Mouse (Mus musculus) G1E-ER4 (cell line): ENCODE results near the gene Per1. TPM values are rescaled to one million over a fixed set of nuclear protein-coding genes. Genes with fewer than 3 reads are reported as not detected.

Source experiments
- GATA1 ChIP-seq: IDR thresholded peaks from one replicate; pipeline ENCODE4 v1.8.0; 2012; ENCODE audit warnings: low read length, inconsistent platforms
- polyA plus RNA-seq: library from polyadenylated mRNA; stranded (reverse); fragments of >175 nt; gene quantifications from 2 replicates; pipeline ENCODE4 v1.2.3, GENCODE M21; 2012

The Per1 gene
- polyA plus RNA-seq, 1 experiment, result 25.0 TPM

GRCm38 (mm10) chr11:69110319-69111046 is 15.5 kb downstream of the Per1 start:
- no peak for TF ChIP-seq GATA1

- no peak for TF ChIP-seq GATA1
Measured at GRCm38 (mm10) chr11:69111051-69111810, 16.2 kb downstream of the Per1 start.

- no peak for TF ChIP-seq GATA1
Measured at GRCm38 (mm10) chr11:69111865-69112264, 16.8 kb downstream of the Per1 start.

GRCm38 (mm10) chr11:69114018-69114417 is 19.0 kb downstream of the Per1 start:
- TF ChIP-seq GATA1, result no peak

- TF ChIP-seq GATA1, result no peak
Measured at GRCm38 (mm10) chr11:69114621-69115020, 19.6 kb downstream of the Per1 start.

GRCm38 (mm10) chr11:69116843-69117242 is 21.8 kb downstream of the Per1 start:
- no peak for TF ChIP-seq GATA1

- no peak for TF ChIP-seq GATA1
Measured at GRCm38 (mm10) chr11:69117737-69118695, 23.0 kb downstream of the Per1 start.

- TF ChIP-seq GATA1, result no peak
Measured at GRCm38 (mm10) chr11:69118765-69119164, 23.7 kb downstream of the Per1 start.

GRCm38 (mm10) chr11:69119446-69120155 is 24.6 kb downstream of the Per1 start:
- no peak for TF ChIP-seq GATA1

- TF ChIP-seq GATA1, result no peak
Measured at GRCm38 (mm10) chr11:69120221-69121000, 25.4 kb downstream of the Per1 start, which contains the start of gene Hes7. Gene Hes7, plus strand, starts transcription at chr11:69120404.

- no peak for TF ChIP-seq GATA1
Measured at GRCm38 (mm10) chr11:69121001-69121740, 26.2 kb downstream of the Per1 start.

- TF ChIP-seq GATA1, result no peak
Measured at GRCm38 (mm10) chr11:69121741-69122335, 26.8 kb downstream of the Per1 start.

- TF ChIP-seq GATA1, result no peak
Measured at GRCm38 (mm10) chr11:69122336-69122951, 27.4 kb downstream of the Per1 start, which contains the start of gene 9130213A22Rik. Gene 9130213A22Rik, minus strand, starts transcription at chr11:69122589.
